Mouse (Mus musculus): Measurements from ENCODE around the gene Pax2.

The Pax2 gene

GRCm38 (mm10) chr19:44755693-44756420, at the start of gene Pax2:
Pax2 (plus strand) TSS chr19:44756045.
- DNase-seq (ENCODE audit: low spot score): no peak

DNA sequence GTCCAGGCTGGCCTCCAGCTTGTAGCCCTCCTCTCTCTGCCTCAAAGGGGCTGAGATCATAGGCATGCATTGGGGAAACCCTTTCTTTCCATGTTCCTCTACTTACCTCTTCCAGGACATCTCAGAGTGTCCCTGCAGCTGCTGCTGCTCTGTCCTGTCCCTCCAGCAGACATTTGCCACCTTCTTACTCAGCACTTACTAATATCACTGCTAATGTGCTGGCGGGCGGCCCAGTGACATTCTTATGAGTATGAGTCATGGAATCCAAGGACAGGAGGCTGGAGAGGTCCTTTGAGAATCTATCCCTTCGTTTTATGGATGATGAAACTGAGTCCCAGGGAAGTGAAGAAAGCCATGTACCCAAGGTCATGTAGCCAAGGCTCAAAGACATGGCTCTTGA, 47.0 kb upstream of the Pax2 start:
- DNase-seq (ENCODE audit: low spot score): no peak

DNA sequence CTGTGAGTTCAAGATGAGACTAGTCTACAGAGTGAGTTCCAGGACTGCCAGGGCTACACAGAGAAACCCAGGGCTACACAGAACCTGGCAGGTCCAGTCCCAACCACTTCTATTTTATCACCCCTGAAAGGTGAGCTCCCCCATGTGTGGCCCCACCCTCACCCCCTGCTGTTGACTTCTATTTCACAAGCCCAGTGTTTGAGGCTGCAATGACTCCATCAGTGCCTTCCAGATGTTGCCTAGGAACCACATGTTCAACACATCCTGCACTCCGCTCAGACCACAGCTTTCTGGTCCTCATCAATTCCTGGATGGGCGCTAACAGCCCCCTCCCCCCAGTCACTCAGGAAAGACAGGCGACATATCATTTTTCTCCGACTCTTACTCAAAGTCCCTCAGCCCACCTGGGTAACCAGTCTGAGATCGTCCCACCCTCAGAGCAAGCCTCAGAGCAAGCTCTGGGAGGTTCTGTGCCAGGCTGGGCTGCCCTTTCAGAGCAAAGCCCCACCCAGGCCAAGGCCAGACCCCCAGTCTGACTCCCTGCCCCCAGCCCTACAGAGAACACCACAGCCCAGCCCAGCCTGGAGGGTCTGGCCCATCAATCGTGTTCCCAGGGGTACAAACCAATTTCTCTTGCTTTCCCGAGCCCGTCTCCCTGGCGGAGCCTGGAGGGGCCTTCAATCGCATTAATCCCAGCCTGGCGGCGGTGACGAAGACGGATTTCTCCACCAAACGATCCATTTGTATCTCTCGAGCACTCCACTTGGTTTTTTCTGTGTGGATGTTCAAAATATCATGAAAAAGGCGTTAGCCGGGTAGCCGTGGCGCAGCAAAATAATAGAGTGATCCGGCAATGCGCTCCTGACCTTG, 38.9 kb upstream of the Pax2 start:
- no peak for DNase-seq (ENCODE audit: low spot score)

GRCm38 (mm10) chr19:44719292-44720193, 36.3 kb upstream of the Pax2 start:
- DNase-seq (ENCODE audit: low spot score): no peak

DNA sequence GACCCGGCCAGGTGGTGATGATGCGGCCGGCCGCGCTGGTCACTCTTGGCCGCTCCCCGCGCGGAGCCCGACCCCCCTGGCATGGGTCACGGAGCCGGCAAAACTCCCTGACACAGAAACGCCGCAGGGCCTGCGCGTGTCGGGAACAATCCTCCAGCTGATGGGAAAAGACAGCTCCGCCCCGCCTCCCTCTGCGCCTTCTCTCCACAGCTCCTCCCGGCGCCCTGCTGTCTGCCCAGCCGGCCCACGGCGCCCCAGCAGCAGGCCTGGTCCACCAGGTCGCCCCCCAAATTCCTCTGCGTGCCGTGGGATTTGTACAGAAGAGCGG, 35.7 kb upstream of the Pax2 start:
- DNase-seq (ENCODE audit: low spot score): no peak

- no peak for DNase-seq (ENCODE audit: low spot score)
Observed at GRCm38 (mm10) chr19:44723611-44724440, 32.0 kb upstream of the Pax2 start.

GRCm38 (mm10) chr19:44725951-44726791, 29.7 kb upstream of the Pax2 start:
- peak; percentile 39 for DNase-seq (ENCODE audit: low spot score)

GRCm38 (mm10) chr19:44734116-44734515, 21.7 kb upstream of the Pax2 start:
- DNase-seq (ENCODE audit: low spot score): no peak

GRCm38 (mm10) chr19:44734682-44735081, 21.2 kb upstream of the Pax2 start:
- no peak for DNase-seq (ENCODE audit: low spot score)

DNA sequence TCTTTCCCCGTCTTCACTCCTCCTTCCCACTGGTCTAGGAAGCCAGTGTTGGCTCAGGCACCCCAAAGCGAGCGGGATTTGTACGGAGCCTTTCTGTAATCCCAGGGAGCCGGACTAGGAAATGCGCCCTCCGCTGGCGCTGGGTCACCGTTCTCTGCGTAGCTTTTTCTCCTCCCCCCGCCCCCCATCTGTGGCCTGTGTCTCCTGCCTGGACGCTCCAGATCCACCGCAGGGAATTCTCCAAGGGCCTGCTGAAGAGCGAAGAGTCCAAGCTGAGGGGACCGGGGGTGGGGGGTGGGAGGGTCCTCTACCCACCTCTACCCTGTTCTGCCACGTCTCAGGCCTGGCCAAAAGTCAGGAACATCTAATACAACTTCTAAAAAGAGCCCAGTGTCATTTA, 15.5 kb upstream of the Pax2 start:
- no peak for DNase-seq (ENCODE audit: low spot score)

DNA sequence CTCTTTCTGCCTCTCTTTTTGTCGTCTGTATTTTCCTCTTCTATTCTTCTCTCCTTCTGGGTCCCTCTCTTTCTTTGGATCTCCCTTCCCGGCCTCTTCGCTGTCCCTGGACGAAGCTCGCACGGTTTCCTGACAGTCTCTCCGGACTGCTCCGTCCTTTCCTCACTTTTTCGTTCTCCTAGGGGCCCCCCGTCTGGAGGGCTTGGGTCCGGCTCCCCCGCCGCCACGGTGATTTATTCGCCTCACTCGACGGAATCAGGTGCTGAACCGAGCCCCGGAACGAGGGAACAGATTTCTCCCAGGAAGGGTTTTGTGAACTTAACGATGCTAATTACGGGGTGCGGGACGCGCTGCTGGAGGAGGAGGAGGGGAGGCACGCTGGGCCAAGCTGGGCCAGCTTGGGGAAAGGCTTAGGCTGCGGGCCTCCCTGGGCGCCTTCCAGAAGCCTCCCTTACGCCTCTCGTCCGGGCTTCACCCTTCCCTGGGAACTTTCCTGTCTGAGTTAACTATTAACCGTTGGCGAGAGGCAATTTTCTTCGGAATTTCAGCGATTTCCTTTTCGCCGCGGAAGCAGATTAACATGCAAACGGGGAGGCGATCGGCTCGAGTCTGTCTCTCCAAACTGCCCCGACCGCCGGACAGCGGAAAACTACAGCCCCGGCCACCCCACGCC, 14.6 kb upstream of the Pax2 start:
- DNase-seq (ENCODE audit: low spot score): no peak

- no peak for DNase-seq (ENCODE audit: low spot score)
Observed at GRCm38 (mm10) chr19:44741764-44742127, 14.1 kb upstream of the Pax2 start.

DNA sequence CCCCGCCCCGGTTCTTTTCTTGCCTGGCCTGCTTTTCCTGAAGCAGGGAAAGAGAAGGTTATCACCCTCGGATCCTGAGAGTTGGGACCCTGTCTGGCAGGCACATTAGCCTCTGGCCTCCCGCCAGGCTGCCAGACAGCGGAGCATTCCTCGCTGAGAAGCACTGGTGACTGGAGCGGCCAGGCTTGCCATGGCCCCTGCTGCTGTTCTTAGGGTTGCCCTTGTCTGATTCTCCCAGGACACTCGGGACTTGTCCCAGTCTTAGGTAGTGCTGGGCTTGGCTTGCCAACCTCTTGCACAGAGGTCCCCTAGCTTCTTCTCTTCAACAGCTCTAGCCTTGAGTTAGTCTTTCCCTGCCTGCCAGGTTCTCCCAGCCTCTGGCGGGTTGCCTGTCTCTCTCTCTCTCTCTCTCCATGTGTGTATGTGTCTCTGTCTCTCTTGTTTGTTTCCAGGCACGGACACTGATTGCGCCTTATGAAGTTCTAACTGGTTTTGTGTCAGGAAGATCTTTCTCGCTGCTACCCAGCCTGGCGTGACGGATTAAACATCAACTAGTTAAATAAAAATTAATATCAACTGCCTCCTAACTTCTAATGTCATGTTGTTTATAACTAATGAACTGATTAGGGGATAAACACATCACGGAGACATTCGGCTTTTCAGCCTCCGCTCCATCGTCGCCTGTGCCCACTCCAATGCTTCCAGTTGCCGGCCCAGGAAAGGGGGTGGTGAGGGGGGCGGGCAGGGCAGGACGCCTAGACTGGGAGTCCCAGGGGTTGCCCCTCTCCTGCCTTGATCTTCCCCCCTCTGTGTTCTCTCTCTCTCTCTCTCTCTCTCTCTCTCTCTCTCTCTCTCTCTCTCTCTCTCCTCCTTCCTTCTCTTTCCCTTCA, 13.5 kb upstream of the Pax2 start:
- no peak for DNase-seq (ENCODE audit: low spot score)

- DNase-seq (ENCODE audit: low spot score): no peak
Observed at GRCm38 (mm10) chr19:44743021-44743415, 12.8 kb upstream of the Pax2 start.

GRCm38 (mm10) chr19:44743961-44744520, 11.8 kb upstream of the Pax2 start:
- DNase-seq (ENCODE audit: low spot score): no peak

DNA sequence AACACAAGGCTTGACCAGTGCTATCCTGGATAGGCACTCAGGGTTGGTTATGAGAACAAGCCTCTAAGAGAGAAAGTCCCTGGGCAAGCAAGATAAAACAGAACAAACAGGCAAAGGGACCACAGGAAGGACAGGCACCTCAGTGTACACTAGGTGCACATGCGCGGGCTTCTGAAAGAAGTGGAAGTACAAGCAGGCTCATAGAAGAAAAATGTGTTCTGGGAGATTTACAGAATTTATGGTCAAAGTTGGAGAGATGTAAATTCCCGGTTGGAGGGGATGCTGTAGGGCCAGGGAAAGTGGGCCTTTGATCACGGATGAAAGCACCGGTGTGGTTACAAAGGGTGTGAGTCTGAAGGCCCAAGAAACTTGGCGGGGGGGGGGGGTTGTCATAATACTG, 10.1 kb upstream of the Pax2 start:
- no peak for DNase-seq (ENCODE audit: low spot score)

DNA sequence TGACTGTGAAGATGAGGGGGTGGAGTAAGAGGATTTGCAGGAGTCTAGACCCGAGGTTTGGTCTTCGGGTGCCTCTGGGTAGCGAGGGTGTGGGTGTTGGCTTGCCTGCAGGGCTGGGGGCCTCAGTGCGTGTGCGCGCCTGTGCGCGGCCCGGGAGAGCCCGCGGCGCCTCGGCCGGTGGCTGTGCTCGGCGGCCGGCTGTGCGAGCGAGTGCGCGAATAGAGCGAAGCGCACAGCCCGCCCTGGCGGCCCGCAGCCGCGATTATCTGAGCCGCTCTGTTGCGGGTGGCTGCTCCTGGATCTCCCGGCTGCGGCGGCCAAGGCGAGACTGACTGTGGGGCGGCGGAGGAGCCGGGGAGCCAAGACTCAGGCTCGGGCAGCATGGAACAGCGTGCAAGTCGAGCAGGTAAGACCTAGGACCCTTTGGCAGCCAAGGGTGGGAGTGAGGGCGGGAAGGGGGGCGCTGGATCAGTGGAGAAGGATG, 9.3 kb upstream of the Pax2 start:
- no peak for DNase-seq (ENCODE audit: low spot score)

GRCm38 (mm10) chr19:44747471-44747870, 8.4 kb upstream of the Pax2 start:
- no peak for DNase-seq (ENCODE audit: low spot score)

- DNase-seq (ENCODE audit: low spot score): no peak
Observed at GRCm38 (mm10) chr19:44748271-44748670, 7.6 kb upstream of the Pax2 start.
